8 mouse cellular contexts compared by ENCODE assay signal in genomic region chr5:53994576-53994975, GRCm38 (mm10). TPM values are rescaled to one million over a fixed set of nuclear protein-coding genes. Genes with fewer than 3 reads are reported as not detected.
A peak's percentile ranks its signal among the peaks of the same experiment; 100 is the strongest.
DNase-seq lines count a peak whose midpoint lies in the region; ATAC-seq lines count a peak whose summit lies in the region.

No protein-coding gene starts in this region.

- no peaks in the 10 kb centered on the region for H3K9me3 ChIP-seq in forebrain, embryonic 10.5 days
- H3K9me3 ChIP-seq in forebrain, embryonic 16.5 days (ENCODE audit: control insufficient read depth, low read length) = no peaks in the 10 kb centered on the region
- no peaks in the 10 kb centered on the region for H3K9me3 ChIP-seq in megakaryocyte, embryonic 14.5 days
- no peaks in the 10 kb centered on the region for H3K9me3 ChIP-seq in limb, embryonic 15.5 days
- no peaks in the 10 kb centered on the region for H3K9me3 ChIP-seq in stomach, embryonic 16.5 days (replicated peaks; ENCODE audit: control insufficient read depth, low read length)

- H3K27me3 ChIP-seq in forebrain, embryonic 10.5 days (ENCODE audit: poor library complexity, severe bottlenecking) = peaks cover 30% of the 10 kb centered on the region
- H3K27me3 ChIP-seq in forebrain, embryonic 16.5 days (replicated peaks; ENCODE audit: control insufficient read depth, insufficient read depth, low read length) = no peaks in the 10 kb centered on the region
- H3K27me3 ChIP-seq in megakaryocyte, embryonic 14.5 days (replicated peaks) = no peaks in the 10 kb centered on the region
- H3K27me3 ChIP-seq in limb, embryonic 15.5 days = peaks cover 3% of the 10 kb centered on the region; the same call in 1 of the 2 replicates
- no peaks in the 10 kb centered on the region for H3K27me3 ChIP-seq in stomach, embryonic 16.5 days (ENCODE audit: control insufficient read depth, insufficient read depth, low read length)

- peaks cover 23% of the 10 kb centered on the region for H3K4me1 ChIP-seq in forebrain, embryonic 10.5 days
- peaks cover 17% of the 10 kb centered on the region for H3K4me1 ChIP-seq in forebrain, embryonic 16.5 days (replicated peaks; ENCODE audit: control insufficient read depth, insufficient read depth, low read length)
- H3K4me1 ChIP-seq in megakaryocyte, embryonic 14.5 days = peaks cover 40% of the 10 kb centered on the region
- H3K4me1 ChIP-seq in limb, embryonic 15.5 days = peaks cover 18% of the 10 kb centered on the region
- peaks cover under 1% of the 10 kb centered on the region; the same call in 1 of the 2 replicates for H3K4me1 ChIP-seq in stomach, embryonic 16.5 days (ENCODE audit: control insufficient read depth, insufficient read depth, low read length)

- ATAC-seq in forebrain, embryonic 16.5 days = no peak
- no peak for ATAC-seq in megakaryocyte, adult 5-6 weeks (ENCODE audit: poor library complexity, severe bottlenecking)
- no peak for ATAC-seq in limb, embryonic 15.5 days (ENCODE audit: insufficient number of reproducible peaks, low FRiP score, low TSS enrichment, low read depth)
- ATAC-seq in stomach, embryonic 16.5 days (ENCODE audit: insufficient read depth, low FRiP score) = no peak

- H3K27ac ChIP-seq in forebrain, embryonic 10.5 days = no peak overlapping the region
- no peak overlapping the region for H3K27ac ChIP-seq in forebrain, embryonic 16.5 days (ENCODE audit: low read length)
- H3K27ac ChIP-seq in limb, embryonic 15.5 days = no peak overlapping the region
- no peak overlapping the region for H3K27ac ChIP-seq in stomach, embryonic 16.5 days (ENCODE audit: low read length)

- peak overlapping the region; percentile 67 for H3K4me3 ChIP-seq in forebrain, embryonic 10.5 days
- H3K4me3 ChIP-seq in forebrain, embryonic 16.5 days (replicated peaks; ENCODE audit: low read length) = no peak overlapping the region
- peak overlapping the region; percentile 94 for H3K4me3 ChIP-seq in megakaryocyte, embryonic 14.5 days (replicated peaks)
- peak overlapping the region; percentile 51; the same call in 1 of the 2 replicates for H3K4me3 ChIP-seq in limb, embryonic 15.5 days
- no peak overlapping the region for H3K4me3 ChIP-seq in stomach, embryonic 16.5 days (replicated peaks; ENCODE audit: low read length)

- DNase-seq in forebrain, embryonic 10.5 days (ENCODE audit: extremely low spot score, low spot score) = no peak
- DNase-seq in layer of hippocampus, postnatal 14 days (ENCODE audit: low spot score in 2 of 2) = no peak
- no peak for DNase-seq in spleen, adult 12 weeks (ENCODE audit: low spot score)

- H3K9ac ChIP-seq in forebrain, embryonic 16.5 days (replicated peaks; ENCODE audit: low read depth, low read length) = no peak overlapping the region
- H3K9ac ChIP-seq in limb, embryonic 15.5 days = no peak overlapping the region
- no peak overlapping the region for H3K9ac ChIP-seq in stomach, embryonic 16.5 days (ENCODE audit: low read length)

- H3K4me2 ChIP-seq in forebrain, embryonic 16.5 days (ENCODE audit: low read length) = no peak overlapping the region
- peak overlapping the region; percentile 90 for H3K4me2 ChIP-seq in limb, embryonic 15.5 days
- peak overlapping the region; percentile 94 for H3K4me2 ChIP-seq in stomach, embryonic 16.5 days (ENCODE audit: low read depth, low read length)

- no peaks in the 10 kb centered on the region for H3K36me3 ChIP-seq in forebrain, embryonic 10.5 days (replicated peaks)
- H3K36me3 ChIP-seq in forebrain, embryonic 16.5 days (ENCODE audit: control insufficient read depth, insufficient read depth) = no peaks in the 10 kb centered on the region
- H3K36me3 ChIP-seq in megakaryocyte, embryonic 14.5 days (replicated peaks; ENCODE audit: low read length) = no peaks in the 10 kb centered on the region
- no peaks in the 10 kb centered on the region for H3K36me3 ChIP-seq in limb, embryonic 15.5 days
- H3K36me3 ChIP-seq in stomach, embryonic 16.5 days (ENCODE audit: control insufficient read depth, insufficient read depth, low read length) = no peaks in the 10 kb centered on the region

- WGBS in forebrain, embryonic 10.5 days = 82% methylated on average over 4 of the region's 4 CpGs
- 79% methylated on average over 4 of the region's 4 CpGs for WGBS in forebrain, embryonic 16.5 days
- 64% methylated on average over 4 of the region's 4 CpGs for whole genome bisulfite sequencing in limb, embryonic 15.5 days
- 47% methylated on average over 4 of the region's 4 CpGs for WGBS in stomach, embryonic 16.5 days

RNA-seq across cellular contexts. Expression of gene Stim2, which starts 3.7 kb away (rescaled TPM):
- polyA plus RNA-seq in forebrain, embryonic 10.5 days (2016; fragmentation: Nextera tagmentation; extraction: Ambion mirVana) = 13.6 and 15.0 TPM in 2 replicates
- polyA plus RNA-seq in forebrain, embryonic 16.5 days (2015; fragmentation: Nextera tagmentation; extraction: Ambion mirVana) = 23.2 and 36.1 TPM in 2 replicates
- polyA plus RNA-seq in megakaryocyte, embryonic 14.5 days (2012; ENCODE audit: insufficient read depth, low replicate concordance) = 3.0 and 6.9 TPM in 2 replicates
- 31.2 and 33.7 TPM in 2 replicates for total RNA-seq in megakaryocyte, adult 5-6 weeks (2015)
- total RNA-seq in megakaryocyte, adult 5-6 weeks (2017) = 29.2 and 35.5 TPM in 2 replicates
- 16.0 and 22.6 TPM in 2 replicates for polyA plus RNA-seq in limb, embryonic 15.5 days (2015; fragmentation: Nextera tagmentation; extraction: Ambion mirVana)
- 13.1 and 15.9 TPM in 2 replicates for polyA plus RNA-seq in stomach, embryonic 16.5 days (2015; fragmentation: Nextera tagmentation; extraction: Ambion mirVana)
- 100 to 1,000 TPM; 103 to 108 TPM for total RNA-seq in layer of hippocampus, postnatal 14 days (2021)

Comparison
In these comparisons a context has a peak if more than half of its experiments do, and no peak if none do; other contexts are left out.
1. H3K4me3 ChIP-seq: peak in forebrain, embryonic 10.5 days (single experiment), megakaryocyte, embryonic 14.5 days (single experiment) and limb, embryonic 15.5 days (single experiment); none in forebrain, embryonic 16.5 days (single experiment) and stomach, embryonic 16.5 days (single experiment).